Mouse (Mus musculus) lung, adult 2 months (tissue): Measurements from ENCODE around the gene Limch1.

Source experiments
- CTCF ChIP-seq: fragments of 200-500 bp; IDR thresholded peaks from 2 replicates; pipeline ENCODE4 v1.5.1; 2011; ENCODE audit warnings: mild to moderate bottlenecking, low read length, control low read depth; ENCODE audit not compliant: insufficient read depth
- POLR2A ChIP-seq: fragments of 200-500 bp; IDR thresholded peaks from 2 replicates; pipeline ENCODE4 v1.6.1; 2011; ENCODE audit warnings: low read depth, mild to moderate bottlenecking, control low read depth, low read length, borderline replicate concordance; ENCODE audit errors: extremely low read depth

DNA sequence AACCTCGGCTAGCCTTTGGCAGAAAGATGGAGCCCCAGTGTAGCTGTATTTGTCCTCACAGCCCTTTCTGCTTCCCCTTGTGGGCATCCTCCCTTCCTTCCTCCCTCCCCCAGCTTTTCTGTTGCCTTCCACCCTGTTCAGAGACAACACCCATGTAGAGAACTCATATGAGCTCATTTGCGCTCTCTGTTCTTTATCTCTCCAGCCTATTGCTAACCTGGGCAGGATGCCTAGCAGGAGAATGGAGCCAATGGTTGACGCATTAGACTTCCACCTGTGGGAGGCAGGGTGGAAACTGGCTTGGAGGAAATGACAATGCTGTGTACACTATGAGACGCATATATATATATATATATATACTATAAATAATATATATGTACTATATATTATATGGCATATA lies 126.4 kb downstream of the Limch1 start:
- no peak for TF ChIP-seq CTCF
- TF ChIP-seq POLR2A: no peak
